Mouse (Mus musculus): ENCODE results near the gene Lmna. TPM values are rescaled to one million over a fixed set of nuclear protein-coding genes. Genes with fewer than 3 reads are reported as not detected.

Lmna gene
- total and polyA plus RNA-seq, 2 experiments from 2014 or later, result 59.7 to 61.1 TPM

GRCm38 (mm10) chr3:88505765-88506164 is 4.0 kb downstream of the Lmna start:
- DNase-seq (ENCODE audit: low spot score) (no peak), ATAC-seq (no peak)
- Histone ChIP-seq H3K4me1 (ENCODE audit: insufficient read depth, low read length) (peaks cover 28% of the 10 kb centered on the region), H3K36me3 (ENCODE audit: insufficient read depth, low read length) (no peaks in the 10 kb centered on the region), H3K9ac (replicated peaks; ENCODE audit: low read length) (no peak overlapping the region), H3K4me2 (ENCODE audit: low read depth, low read length) (no peak overlapping the region), H3K9me3 (ENCODE audit: low read length) (no peaks in the 10 kb centered on the region), H3K27me3 (ENCODE audit: insufficient read depth, low read length) (no peaks in the 10 kb centered on the region), H3K4me3 (ENCODE audit: low read length) (no peak overlapping the region), H3K27ac (no peak overlapping the region)
- no peak for TF ChIP-seq CTCF (IDR thresholded peaks at IDR 0.05; ENCODE audit: low read depth)
- 44% methylated on average over 7 of the region's 7 CpGs for WGBS

- Histone ChIP-seq H3K4me2 (ENCODE audit: low read depth, low read length) (no peak overlapping the region), H3K4me1 (ENCODE audit: insufficient read depth, low read length) (peaks cover 24% of the 10 kb centered on the region), H3K9me3 (ENCODE audit: low read length) (no peaks in the 10 kb centered on the region), H3K27ac (no peak overlapping the region), H3K9ac (replicated peaks; ENCODE audit: low read length) (no peak overlapping the region), H3K27me3 (ENCODE audit: insufficient read depth, low read length) (no peaks in the 10 kb centered on the region), H3K4me3 (ENCODE audit: low read length) (no peak overlapping the region), H3K36me3 (ENCODE audit: insufficient read depth, low read length) (no peaks in the 10 kb centered on the region)
- WGBS, result 59% methylated on average over 5 of the region's 6 CpGs
- TF ChIP-seq CTCF (IDR thresholded peaks at IDR 0.05; ENCODE audit: low read depth), result no peak
- DNase-seq (ENCODE audit: low spot score) (no peak), ATAC-seq (no peak)
Measured at GRCm38 (mm10) chr3:88505081-88505480, 4.7 kb downstream of the Lmna start.

GRCm38 (mm10) chr3:88503881-88504746 is 5.6 kb downstream of the Lmna start:
- no peaks in the 10 kb centered on the region for H3K27me3 ChIP-seq (ENCODE audit: insufficient read depth, low read length)
- DNase-seq (ENCODE audit: low spot score) (no peak), ATAC-seq (no peak)
- no peak overlapping the region for H3K4me3 ChIP-seq (ENCODE audit: low read length)
- no peak overlapping the region for H3K4me2 ChIP-seq (ENCODE audit: low read depth, low read length)
- 57% methylated on average over 8 of the region's 8 CpGs for WGBS
- peaks cover 17% of the 10 kb centered on the region for H3K4me1 ChIP-seq (ENCODE audit: insufficient read depth, low read length)
- H3K36me3 ChIP-seq (ENCODE audit: insufficient read depth, low read length), result no peaks in the 10 kb centered on the region
- H3K9me3 ChIP-seq (ENCODE audit: low read length), result no peaks in the 10 kb centered on the region
- no peak overlapping the region for H3K27ac ChIP-seq
- H3K9ac ChIP-seq (replicated peaks; ENCODE audit: low read length), result no peak overlapping the region
- no peak for TF ChIP-seq CTCF (IDR thresholded peaks at IDR 0.05; ENCODE audit: low read depth)

GRCm38 (mm10) chr3:88503505-88503863 is 6.3 kb downstream of the Lmna start:
- Histone ChIP-seq H3K27ac (peak overlapping the region; percentile 82), H3K36me3 (ENCODE audit: insufficient read depth, low read length) (no peaks in the 10 kb centered on the region), H3K4me1 (ENCODE audit: insufficient read depth, low read length) (peaks cover 17% of the 10 kb centered on the region), H3K9ac (replicated peaks; ENCODE audit: low read length) (peak overlapping the region; percentile 82; the same call in 1 of the 2 replicates), H3K4me3 (ENCODE audit: low read length) (peak overlapping the region; percentile 69), H3K9me3 (ENCODE audit: low read length) (no peaks in the 10 kb centered on the region), H3K4me2 (ENCODE audit: low read depth, low read length) (peak overlapping the region; percentile 90), H3K27me3 (ENCODE audit: insufficient read depth, low read length) (no peaks in the 10 kb centered on the region)
- DNase-seq (ENCODE audit: low spot score) (no peak), ATAC-seq (no peak; the same call in 1 of the 2 replicates)
- WGBS, result 26% methylated on average over 4 of the region's 4 CpGs
- TF ChIP-seq CTCF (IDR thresholded peaks at IDR 0.05; ENCODE audit: low read depth), result no peak

- no peaks in the 10 kb centered on the region for H3K36me3 ChIP-seq (ENCODE audit: insufficient read depth, low read length)
- no peak for TF ChIP-seq CTCF (IDR thresholded peaks at IDR 0.05; ENCODE audit: low read depth)
- ATAC-seq, result peak; percentile 93
- no peaks in the 10 kb centered on the region for H3K9me3 ChIP-seq (ENCODE audit: low read length)
- DNase-seq (ENCODE audit: low spot score), result peak; percentile 92
- 1% methylated on average over 54 of the region's 55 CpGs for WGBS
- H3K4me3 ChIP-seq (ENCODE audit: low read length), result peak overlapping the region; percentile 69
- H3K27me3 ChIP-seq (ENCODE audit: insufficient read depth, low read length), result no peaks in the 10 kb centered on the region
- H3K4me1 ChIP-seq (ENCODE audit: insufficient read depth, low read length), result peaks cover 17% of the 10 kb centered on the region
- peak overlapping the region; percentile 82 for H3K27ac ChIP-seq
- peak overlapping the region; percentile 82 for H3K9ac ChIP-seq (replicated peaks; ENCODE audit: low read length)
- H3K4me2 ChIP-seq (ENCODE audit: low read depth, low read length), result peak overlapping the region; percentile 90
Measured at GRCm38 (mm10) chr3:88502641-88503504, 6.9 kb downstream of the Lmna start.

- Histone ChIP-seq H3K27ac (peak overlapping the region; percentile 82; the same call in 1 of the 2 replicates), H3K9me3 (ENCODE audit: low read length) (no peaks in the 10 kb centered on the region), H3K27me3 (ENCODE audit: insufficient read depth, low read length) (no peaks in the 10 kb centered on the region), H3K9ac (replicated peaks; ENCODE audit: low read length) (peak overlapping the region; percentile 82), H3K4me2 (ENCODE audit: low read depth, low read length) (peak overlapping the region; percentile 90), H3K4me3 (ENCODE audit: low read length) (peak overlapping the region; percentile 69), H3K36me3 (ENCODE audit: insufficient read depth, low read length) (no peaks in the 10 kb centered on the region), H3K4me1 (ENCODE audit: insufficient read depth, low read length) (peaks cover 17% of the 10 kb centered on the region)
- peak; percentile 6; the same call in 1 of the 2 replicates for ATAC-seq
- WGBS, result 24% methylated on average over 11 of the region's 11 CpGs
- no peak for TF ChIP-seq CTCF (IDR thresholded peaks at IDR 0.05; ENCODE audit: low read depth)
- peak; percentile 50 for DNase-seq (ENCODE audit: low spot score)
Measured at GRCm38 (mm10) chr3:88502031-88502571, 7.7 kb downstream of the Lmna start.

All from hindbrain, postnatal 0 days (tissue).